ENCODE assay signal across 24 mouse cellular contexts in genomic region chr13:44451224-44451623, GRCm38 (mm10).
DNase-seq lines count a peak whose midpoint lies in the region; ATAC-seq and TF ChIP-seq lines count a peak whose summit lies in the region.
"Had no signal": no experiment of that assay in that cellular context is flagged by ENCODE, and none has a peak within 500 bp of the region (broad histone marks: within the 10 kb centered on the region; RNA-seq: fewer than 3 reads in every experiment).

No protein-coding gene starts in this region.

- peak; percentile 69 for ATAC-seq in limb, embryonic 13.5 days (ENCODE audit: low FRiP score, low read depth)
- ATAC-seq: CD4-positive, CD25-positive, alpha-beta regulatory T cell, adult 4 months; liver, postnatal 0 days; midbrain, embryonic 15.5 days; Patski had no signal

- H3K27me3 ChIP-seq in limb, embryonic 13.5 days = no peaks in the 10 kb centered on the region
- no peaks in the 10 kb centered on the region for H3K27me3 ChIP-seq in limb, embryonic 10.5 days (ENCODE audit: low read depth, poor library complexity, severe bottlenecking)
- H3K27me3 ChIP-seq in small intestine, adult 2 months (ENCODE audit: control insufficient read depth, insufficient read depth, low read length) = no peaks in the 10 kb centered on the region
- no peaks in the 10 kb centered on the region for H3K27me3 ChIP-seq in forebrain, embryonic 10.5 days (ENCODE audit: poor library complexity, severe bottlenecking)
- H3K27me3 ChIP-seq: forebrain, embryonic 12.5 days; limb, embryonic 15.5 days; midbrain, embryonic 15.5 days; neural tube, embryonic 15.5 days; Patski had no signal

- 0 out of 2 replicates have a peak, but pooled peaks cover 2% of the 10 kb centered on the region for H3K9me3 ChIP-seq in limb, embryonic 13.5 days
- no peaks in the 10 kb centered on the region for H3K9me3 ChIP-seq in limb, embryonic 10.5 days (replicated peaks)
- H3K9me3 ChIP-seq in forebrain, embryonic 10.5 days = peaks cover 19% of the 10 kb centered on the region; the same call in 1 of the 2 replicates
- H3K9me3 ChIP-seq: embryonic facial prominence, embryonic 10.5 days; forebrain, embryonic 12.5 days; limb, embryonic 15.5 days; midbrain, embryonic 15.5 days; neural tube, embryonic 15.5 days had no signal

- H3K4me2 ChIP-seq in limb, embryonic 13.5 days (replicated peaks) = no peak overlapping the region
- H3K4me2 ChIP-seq: forebrain, embryonic 12.5 days; hindbrain, embryonic 14.5 days; limb, embryonic 15.5 days; midbrain, embryonic 15.5 days; neural tube, embryonic 15.5 days had no signal

- 58% methylated on average over 5 of the region's 5 CpGs for WGBS in limb, embryonic 13.5 days
- WGBS in limb, embryonic 10.5 days = 90% methylated on average over 5 of the region's 5 CpGs
- 33% methylated on average over 5 of the region's 5 CpGs for WGBS in small intestine, adult 2 months
- WGBS in forebrain, embryonic 10.5 days = 91% methylated on average over 5 of the region's 5 CpGs
- 85% methylated on average over 5 of the region's 5 CpGs for WGBS in lung, adult 2 months

- H3K4me3 ChIP-seq in limb, embryonic 13.5 days = no peak overlapping the region
- no peak overlapping the region for H3K4me3 ChIP-seq in limb, embryonic 10.5 days
- H3K4me3 ChIP-seq in small intestine, adult 2 months (ENCODE audit: low read depth, low read length) = no peak overlapping the region
- no peak overlapping the region for H3K4me3 ChIP-seq in forebrain, embryonic 10.5 days
- no peak overlapping the region for H3K4me3 ChIP-seq in lung, adult 2 months (replicated peaks; ENCODE audit: extremely low read depth, low read depth, low read length)
- H3K4me3 ChIP-seq: embryonic facial prominence, embryonic 10.5 days; forebrain, embryonic 12.5 days; limb, embryonic 15.5 days; midbrain, embryonic 15.5 days; myocyte; neural tube, embryonic 15.5 days had no signal

- H3K9ac ChIP-seq in limb, embryonic 13.5 days = no peak overlapping the region
- H3K9ac ChIP-seq: forebrain, embryonic 12.5 days; hindbrain, embryonic 14.5 days; limb, embryonic 15.5 days; liver, postnatal 0 days; midbrain, embryonic 15.5 days; neural tube, embryonic 15.5 days had no signal

- TF ChIP-seq CTCF in small intestine, adult 2 months (IDR thresholded peaks at IDR 0.05; ENCODE audit: extremely low read depth, insufficient read length, insufficient replicate concordance, low read depth, low read length) = no peak
- no peak for TF ChIP-seq CTCF in lung, adult 2 months (IDR thresholded peaks at IDR 0.05; ENCODE audit: insufficient read depth, low read length)

- H3K4me1 ChIP-seq in limb, embryonic 13.5 days = peaks cover 28% of the 10 kb centered on the region
- H3K4me1 ChIP-seq in limb, embryonic 10.5 days = peaks cover 22% of the 10 kb centered on the region
- H3K4me1 ChIP-seq in small intestine, adult 2 months (ENCODE audit: control insufficient read depth, insufficient read depth, insufficient read length, low read length) = peaks cover 19% of the 10 kb centered on the region; the same call in 1 of the 2 replicates
- H3K4me1 ChIP-seq in forebrain, embryonic 10.5 days = peaks cover 27% of the 10 kb centered on the region
- no peaks in the 10 kb centered on the region for H3K4me1 ChIP-seq in lung, adult 2 months (ENCODE audit: control insufficient read depth, insufficient read depth, low read length)
- H3K4me1 ChIP-seq: neural tube, embryonic 15.5 days had no signal

- no peak; the same call in 1 of the 2 replicates for TF ChIP-seq POLR2A in small intestine, adult 2 months (IDR thresholded peaks at IDR 0.05; ENCODE audit: low read depth, low read length)
- no peak for TF ChIP-seq POLR2A in lung, adult 2 months (IDR thresholded peaks at IDR 0.05; ENCODE audit: borderline replicate concordance, extremely low read depth, low read depth, low read length)

- no peak for DNase-seq in limb, embryonic 10.5 days (ENCODE audit: low spot score)
- peak; percentile 71 to 91 for DNase-seq in kidney, adult 8-10 months
- peak; percentile 73 for DNase-seq in kidney, postnatal 14 days
- no peak for DNase-seq in gastrocnemius, postnatal 25 days
- DNase-seq in forebrain, embryonic 10.5 days (ENCODE audit: extremely low spot score, low spot score) = no peak
- no peak for DNase-seq in lung, adult 2 months
- DNase-seq: adrenal gland, postnatal 10 days; cerebellum, postnatal 25 days; heart, adult 18-20 months; heart, postnatal 36 days; liver, postnatal 0 days; thymus, adult 18-20 months; thymus, postnatal 4 days had no signal

- no peak overlapping the region for H3K27ac ChIP-seq in limb, embryonic 13.5 days
- H3K27ac ChIP-seq in limb, embryonic 10.5 days = no peak overlapping the region
- peak overlapping the region; percentile 82 for H3K27ac ChIP-seq in small intestine, adult 2 months (ENCODE audit: insufficient read depth, low read depth, low read length)
- no peak overlapping the region for H3K27ac ChIP-seq in forebrain, embryonic 10.5 days
- H3K27ac ChIP-seq: embryonic facial prominence, embryonic 10.5 days; forebrain, embryonic 12.5 days; hindbrain, embryonic 14.5 days; limb, embryonic 15.5 days; midbrain, embryonic 15.5 days; neural tube, embryonic 15.5 days had no signal

- H3K36me3 ChIP-seq in limb, embryonic 13.5 days = no peaks in the 10 kb centered on the region
- H3K36me3 ChIP-seq in limb, embryonic 10.5 days = no peaks in the 10 kb centered on the region
- H3K36me3 ChIP-seq in small intestine, adult 2 months (ENCODE audit: control insufficient read depth, insufficient read depth, low read length) = no peaks in the 10 kb centered on the region
- H3K36me3 ChIP-seq in forebrain, embryonic 10.5 days (replicated peaks) = no peaks in the 10 kb centered on the region
- H3K36me3 ChIP-seq: embryonic facial prominence, embryonic 10.5 days; forebrain, embryonic 12.5 days; limb, embryonic 15.5 days; midbrain, embryonic 15.5 days; neural tube, embryonic 15.5 days had no signal

Comparison
In these comparisons a context has a peak if more than half of its experiments do, and no peak if none do; other contexts are left out.
1. DNase-seq: peak in kidney, adult 8-10 months (2 of 2) and kidney, postnatal 14 days (single experiment); none in limb, embryonic 10.5 days (single experiment), gastrocnemius, postnatal 25 days (single experiment), forebrain, embryonic 10.5 days (single experiment) and lung, adult 2 months (single experiment).